Mouse (Mus musculus): ENCODE data around the gene Hjurp. TPM values are rescaled to one million over a fixed set of nuclear protein-coding genes. Genes with fewer than 3 reads are reported as not detected.

The Hjurp gene
- total RNA-seq, 4 experiments from 2014 or later = 43.2 to 45.6 (median 45.5) TPM

GRCm38 (mm10) chr1:88262255-88262654, 15.2 kb downstream of the Hjurp start:
- DNase-seq (ENCODE audit: low spot score in 2 of 2) = no peak

GRCm38 (mm10) chr1:88261706-88262105, 15.7 kb downstream of the Hjurp start:
- no peak for DNase-seq (ENCODE audit: low spot score in 2 of 2)

- no peak for DNase-seq (ENCODE audit: low spot score in 2 of 2)
Observed at GRCm38 (mm10) chr1:88260604-88261377, 16.6 kb downstream of the Hjurp start.

GRCm38 (mm10) chr1:88260114-88260513, 17.3 kb downstream of the Hjurp start:
- DNase-seq (ENCODE audit: low spot score in 2 of 2) = no peak

- DNase-seq (ENCODE audit: low spot score in 2 of 2) = no peak
Observed at GRCm38 (mm10) chr1:88259643-88260024, 17.8 kb downstream of the Hjurp start.

- DNase-seq (ENCODE audit: low spot score in 2 of 2) = no peak
Observed at GRCm38 (mm10) chr1:88258881-88259642, 18.4 kb downstream of the Hjurp start.

GRCm38 (mm10) chr1:88258361-88258760, 19.1 kb downstream of the Hjurp start:
- no peak for DNase-seq (ENCODE audit: low spot score in 2 of 2)

- no peak for DNase-seq (ENCODE audit: low spot score in 2 of 2)
Observed at GRCm38 (mm10) chr1:88257681-88258080, 19.8 kb downstream of the Hjurp start.

GRCm38 (mm10) chr1:88256886-88257663, 20.4 kb downstream of the Hjurp start:
- no peak for DNase-seq (ENCODE audit: low spot score in 2 of 2)

- DNase-seq (ENCODE audit: low spot score in 2 of 2) = no peak
Observed at GRCm38 (mm10) chr1:88255989-88256754, 21.3 kb downstream of the Hjurp start.

- DNase-seq (ENCODE audit: low spot score in 2 of 2) = no peak
Observed at GRCm38 (mm10) chr1:88255466-88255857, 22.0 kb downstream of the Hjurp start.

- DNase-seq (ENCODE audit: low spot score in 2 of 2) = no peak
Observed at GRCm38 (mm10) chr1:88254793-88255465, 22.5 kb downstream of the Hjurp start.

- no peak for DNase-seq (ENCODE audit: low spot score in 2 of 2)
Observed at GRCm38 (mm10) chr1:88253540-88253939, 23.9 kb downstream of the Hjurp start.

GRCm38 (mm10) chr1:88253106-88253505, 24.3 kb downstream of the Hjurp start:
- no peak for DNase-seq (ENCODE audit: low spot score in 2 of 2)

GRCm38 (mm10) chr1:88250023-88250422, 27.4 kb downstream of the Hjurp start:
- DNase-seq (ENCODE audit: low spot score in 2 of 2) = no peak

GRCm38 (mm10) chr1:88249596-88249995, 27.8 kb downstream of the Hjurp start:
- DNase-seq (ENCODE audit: low spot score in 2 of 2) = no peak

- no peak for DNase-seq (ENCODE audit: low spot score in 2 of 2)
Observed at GRCm38 (mm10) chr1:88248658-88249057, 28.8 kb downstream of the Hjurp start.

- no peak for DNase-seq (ENCODE audit: low spot score in 2 of 2)
Observed at GRCm38 (mm10) chr1:88247660-88248059, 29.8 kb downstream of the Hjurp start.

- no peak for DNase-seq (ENCODE audit: low spot score in 2 of 2)
Observed at GRCm38 (mm10) chr1:88246386-88246785, 31.0 kb downstream of the Hjurp start.

- DNase-seq (ENCODE audit: low spot score in 2 of 2) = no peak
Observed at GRCm38 (mm10) chr1:88245881-88246280, 31.6 kb downstream of the Hjurp start.

GRCm38 (mm10) chr1:88243861-88244260, 33.6 kb downstream of the Hjurp start:
- DNase-seq (ENCODE audit: low spot score in 2 of 2) = no peak

Data from left cerebral cortex, adult 8-10 months (tissue).